Mouse (Mus musculus): Measurements from ENCODE around the gene Stk25.

The Stk25 gene

GRCm38 (mm10) chr1:93668791-93669548, 10.5 kb upstream of the Stk25 start:
- DNase-seq (ENCODE audit: low spot score in 2 of 2), result peak; percentile 49 to 57

- peak in 1 of 2 experiments; percentile 19 for DNase-seq (ENCODE audit: low spot score in 2 of 2)
These were observed 9.4 kb upstream of the Stk25 start for GRCm38 (mm10) chr1:93667760-93668400.

DNA sequence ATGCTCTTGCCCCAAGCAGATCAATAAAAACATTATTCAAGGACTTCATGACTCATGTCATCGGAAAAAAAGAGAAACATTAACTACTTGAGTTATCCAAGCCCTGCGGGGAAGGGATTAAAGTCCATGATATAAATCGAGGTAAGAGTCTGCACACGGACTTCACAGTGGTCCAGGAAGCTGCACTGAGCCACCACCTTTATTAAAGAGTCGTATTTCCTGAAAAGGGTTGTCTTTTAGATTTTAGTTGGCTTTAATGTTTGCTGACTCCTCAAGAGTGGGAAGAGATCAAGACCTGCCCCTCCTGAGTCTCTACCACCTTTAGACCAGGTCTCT, 1.5 kb downstream of the Stk25 start:
- DNase-seq (ENCODE audit: low spot score in 2 of 2), result no peak

DNA sequence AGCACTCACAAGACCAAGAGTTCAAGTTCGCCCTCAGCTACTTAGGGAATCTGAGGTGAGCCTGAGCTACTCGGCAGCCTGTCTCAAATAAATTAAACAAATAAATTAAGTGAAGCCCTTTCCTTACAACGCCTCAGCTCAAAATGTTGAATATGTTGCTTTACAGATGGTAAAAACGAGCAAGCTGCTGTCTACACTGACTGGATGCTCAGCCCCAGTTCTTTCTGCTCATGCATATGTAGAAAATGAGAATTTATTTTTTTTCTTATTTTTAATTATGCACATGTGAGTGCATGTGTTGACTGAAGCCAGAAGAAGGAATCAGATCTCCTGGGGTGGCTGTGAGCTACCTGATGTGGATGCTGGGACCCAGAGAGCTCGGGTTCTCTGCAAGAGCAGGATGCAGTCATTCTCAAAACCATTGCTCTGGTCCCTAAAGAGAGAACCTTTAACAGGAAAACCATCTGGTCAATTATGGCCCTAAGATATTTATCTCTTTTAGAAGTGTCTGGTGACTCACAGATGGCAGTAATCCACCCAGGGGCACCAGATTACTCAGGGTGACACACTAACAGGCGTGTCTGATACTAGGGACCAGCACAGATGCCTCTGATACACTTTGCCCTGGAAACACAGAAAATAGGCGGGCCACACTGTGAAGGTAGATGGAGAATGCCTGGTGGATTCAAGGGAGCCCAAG, 2.0 kb downstream of the Stk25 start:
- DNase-seq (ENCODE audit: low spot score in 2 of 2), result no peak

DNA sequence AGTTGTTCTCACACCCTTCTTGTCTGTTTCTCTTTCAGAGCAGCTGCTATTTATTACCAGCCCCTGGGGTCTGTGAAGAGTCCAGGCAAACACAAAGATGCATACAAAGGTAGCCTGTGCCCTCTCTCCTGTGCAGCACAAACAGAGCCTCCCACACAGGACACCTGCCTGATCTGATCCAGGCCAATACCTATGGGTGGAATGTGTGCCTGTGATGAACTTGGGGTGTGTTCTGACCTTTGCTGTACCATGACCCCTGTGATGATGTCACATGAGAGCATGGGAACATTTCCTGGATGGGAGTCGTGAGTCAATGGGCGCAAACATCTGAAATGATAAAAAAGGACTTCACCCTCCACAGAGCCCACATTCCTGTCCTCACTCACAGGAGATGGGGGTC, 3.7 kb downstream of the Stk25 start:
- DNase-seq (ENCODE audit: low spot score in 2 of 2), result no peak

- DNase-seq (ENCODE audit: low spot score in 2 of 2), result no peak
These were observed 4.2 kb downstream of the Stk25 start for GRCm38 (mm10) chr1:93654275-93654674.

GRCm38 (mm10) chr1:93649604-93650172, 8.8 kb downstream of the Stk25 start:
- no peak for DNase-seq (ENCODE audit: low spot score in 2 of 2)

GRCm38 (mm10) chr1:93642692-93643091, 15.8 kb downstream of the Stk25 start:
- DNase-seq (ENCODE audit: low spot score in 2 of 2), result no peak

DNA sequence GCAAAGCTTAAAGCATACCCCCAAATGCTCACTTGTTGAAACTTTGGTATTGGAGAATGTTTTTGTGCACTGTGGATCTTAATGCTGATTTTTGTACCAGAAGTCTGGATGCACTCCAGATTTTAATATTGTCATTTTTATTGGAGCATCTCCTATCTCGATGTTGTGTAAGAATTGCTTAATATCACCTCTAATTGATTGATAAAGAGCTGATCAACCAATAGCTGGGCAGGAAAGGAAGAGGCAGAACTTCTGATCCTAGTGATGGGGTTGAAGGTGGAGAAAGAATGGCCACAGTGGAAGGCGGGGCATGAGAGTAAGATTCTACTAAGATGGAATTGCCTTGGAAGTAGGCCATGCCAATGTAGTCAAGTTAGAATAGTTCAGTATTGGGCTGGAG, 16.5 kb downstream of the Stk25 start:
- no peak for DNase-seq (ENCODE audit: low spot score in 2 of 2)

DNA sequence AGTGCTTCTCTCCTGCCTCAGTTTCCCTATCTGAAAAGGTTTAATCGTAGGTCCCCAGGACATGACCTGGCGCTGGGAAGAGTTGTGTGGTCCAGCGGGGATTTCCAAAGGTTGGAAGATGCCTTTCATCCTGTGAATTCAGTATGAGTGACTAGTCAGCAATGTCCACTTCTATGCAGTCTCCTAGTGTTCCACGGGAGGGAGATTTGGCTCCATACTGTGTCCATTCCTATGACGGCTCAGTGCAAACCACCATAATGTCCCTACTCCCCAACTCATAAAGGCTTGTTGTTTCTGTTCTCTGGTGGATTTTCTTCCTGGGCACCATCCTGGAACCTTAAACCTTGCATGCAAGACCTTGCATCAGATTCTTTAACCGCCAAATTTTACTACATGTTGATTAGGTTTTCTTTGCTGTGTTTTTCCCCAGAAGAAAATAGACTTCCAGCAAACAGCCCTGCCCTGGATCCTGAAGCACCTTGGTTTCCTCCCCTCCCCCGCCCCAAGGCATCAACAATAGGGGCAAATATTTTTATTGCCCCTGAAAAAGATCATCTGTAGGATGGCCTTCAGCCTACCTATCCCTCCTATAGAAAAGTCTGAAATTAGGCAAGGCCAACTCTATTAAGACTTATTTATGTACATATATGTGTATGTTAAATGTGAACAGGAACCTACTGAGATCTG, 22.1 kb downstream of the Stk25 start:
- no peak for DNase-seq (ENCODE audit: low spot score in 2 of 2)

GRCm38 (mm10) chr1:93635580-93636192, 22.8 kb downstream of the Stk25 start:
- peak; percentile 93 to 97 for DNase-seq (ENCODE audit: low spot score in 2 of 2)

- DNase-seq (ENCODE audit: low spot score in 2 of 2), result no peak
These were observed 23.3 kb downstream of the Stk25 start for GRCm38 (mm10) chr1:93635091-93635579.

- peak in 1 of 2 experiments; percentile 11 for DNase-seq (ENCODE audit: low spot score in 2 of 2)
These were observed 24.0 kb downstream of the Stk25 start for GRCm38 (mm10) chr1:93634481-93634891.

- no peak for DNase-seq (ENCODE audit: low spot score in 2 of 2)
These were observed 25.7 kb downstream of the Stk25 start for GRCm38 (mm10) chr1:93632723-93633122.

GRCm38 (mm10) chr1:93630796-93631195, 27.7 kb downstream of the Stk25 start:
- DNase-seq (ENCODE audit: low spot score in 2 of 2), result no peak

DNA sequence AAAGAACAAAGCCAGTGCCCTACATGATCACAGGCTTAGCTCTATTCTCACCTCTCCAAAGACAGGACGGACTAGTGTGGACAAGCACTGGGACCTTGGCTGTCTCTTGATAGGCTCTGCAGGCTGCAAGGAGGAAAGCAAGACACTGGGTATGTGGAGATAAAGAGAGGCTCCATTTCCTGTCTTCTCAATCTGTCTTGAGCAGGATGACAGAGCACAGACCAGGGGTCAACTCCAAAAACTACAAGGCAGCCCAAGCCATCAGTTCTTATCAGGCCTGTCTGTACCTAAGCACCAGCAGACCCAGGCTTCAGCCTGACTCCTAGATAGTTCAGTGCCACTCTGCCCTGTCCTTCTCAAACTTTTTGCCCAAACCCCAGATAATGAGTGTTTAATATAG, 34.0 kb downstream of the Stk25 start:
- DNase-seq (ENCODE audit: low spot score in 2 of 2), result no peak

DNA sequence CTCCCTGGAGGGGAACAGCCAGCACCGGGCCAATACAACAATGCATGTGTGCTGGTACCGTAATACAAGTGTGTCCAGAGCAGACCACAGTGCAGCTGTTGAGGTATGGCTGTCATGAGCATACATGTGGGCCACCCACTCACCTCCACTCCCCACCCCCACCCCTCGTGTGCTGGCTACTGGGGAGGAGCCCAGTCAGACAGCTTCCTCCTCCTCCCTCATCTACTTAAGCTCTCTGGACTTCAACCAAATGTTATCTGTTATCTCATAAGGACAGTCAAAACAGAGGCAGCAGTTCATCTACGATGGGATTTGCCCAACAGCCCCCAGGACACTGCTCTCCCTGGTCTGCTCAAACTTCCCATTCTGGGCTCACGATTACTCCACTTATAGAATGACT, 39.5 kb downstream of the Stk25 start:
- DNase-seq (ENCODE audit: low spot score in 2 of 2), result no peak

- DNase-seq (ENCODE audit: low spot score in 2 of 2), result no peak
These were observed 40.3 kb downstream of the Stk25 start for GRCm38 (mm10) chr1:93618059-93618748.

GRCm38 (mm10) chr1:93609762-93610161, 48.7 kb downstream of the Stk25 start:
- no peak for DNase-seq (ENCODE audit: low spot score in 2 of 2)

- no peak for DNase-seq (ENCODE audit: low spot score in 2 of 2)
These were observed 49.7 kb downstream of the Stk25 start for GRCm38 (mm10) chr1:93608696-93609245.

Measured in thymus, postnatal 10 days (tissue).